Mouse (Mus musculus): ENCODE data around the gene Gtf2a1l.

The Gtf2a1l gene

DNA sequence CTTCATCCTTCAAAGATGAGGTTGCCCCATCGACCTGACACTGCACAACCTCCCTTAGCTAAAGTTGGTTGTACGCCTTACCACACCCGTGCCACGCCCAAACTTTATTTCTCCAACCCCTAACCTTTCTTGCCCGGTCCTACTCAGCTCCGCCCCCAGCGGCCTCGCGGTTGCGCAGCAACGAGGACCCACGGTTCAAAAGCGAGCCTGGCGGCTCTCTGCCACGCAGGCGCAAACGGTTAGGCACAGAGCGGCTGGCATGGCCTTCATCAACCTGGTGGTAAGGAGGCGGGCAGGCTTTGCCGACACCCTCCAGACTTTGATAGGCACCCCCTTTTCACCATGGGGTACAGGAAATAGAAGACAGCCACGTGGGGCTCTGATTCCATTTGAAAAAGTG is at the start of gene Gtf2a1l:
TSS of gene Gtf2a1l (plus strand) at position 209 of the 400 bp plus-strand sequence.
- peak; percentile 65 for DNase-seq

DNA sequence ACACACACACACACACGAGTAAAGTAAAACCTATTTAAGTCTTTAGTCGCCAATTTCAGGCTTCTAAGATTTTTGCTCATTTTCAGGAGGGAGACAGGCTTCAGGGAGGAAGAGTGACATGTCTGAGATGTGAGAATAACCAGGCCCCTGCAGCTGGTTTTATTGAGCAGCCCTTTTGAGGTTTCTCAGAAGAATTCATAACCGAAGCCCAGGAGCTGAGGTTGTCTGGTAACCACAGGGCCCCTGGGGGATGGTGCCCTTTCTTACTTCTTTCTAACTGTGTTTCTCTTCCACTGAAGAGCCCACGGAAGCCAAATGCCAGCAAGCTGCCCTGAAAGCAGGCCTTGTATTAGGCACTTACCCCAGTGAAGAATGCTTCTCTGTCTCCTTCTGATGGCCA is 47.5 kb upstream of the Gtf2a1l start:
- DNase-seq: no peak

DNA sequence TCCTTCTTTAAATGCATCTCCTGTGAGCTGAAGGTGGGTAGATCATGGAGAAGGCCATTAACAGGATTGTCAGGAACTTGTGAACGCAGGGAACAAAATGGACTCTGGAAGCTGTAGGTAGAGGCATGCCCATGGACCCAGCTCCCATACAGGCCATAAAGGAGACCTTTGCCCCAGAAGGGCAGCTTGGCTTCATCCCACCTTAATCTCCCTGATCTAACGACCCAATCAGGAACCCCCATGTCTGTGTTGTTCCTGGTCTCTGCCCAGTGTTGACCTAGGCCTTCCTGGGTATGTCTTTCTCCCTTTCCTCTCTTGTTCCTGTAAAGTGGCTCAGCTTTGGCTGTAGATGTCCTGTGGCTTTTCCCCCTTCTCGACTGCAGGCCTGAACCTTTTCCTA is 47.1 kb upstream of the Gtf2a1l start:
- no peak for DNase-seq

DNA sequence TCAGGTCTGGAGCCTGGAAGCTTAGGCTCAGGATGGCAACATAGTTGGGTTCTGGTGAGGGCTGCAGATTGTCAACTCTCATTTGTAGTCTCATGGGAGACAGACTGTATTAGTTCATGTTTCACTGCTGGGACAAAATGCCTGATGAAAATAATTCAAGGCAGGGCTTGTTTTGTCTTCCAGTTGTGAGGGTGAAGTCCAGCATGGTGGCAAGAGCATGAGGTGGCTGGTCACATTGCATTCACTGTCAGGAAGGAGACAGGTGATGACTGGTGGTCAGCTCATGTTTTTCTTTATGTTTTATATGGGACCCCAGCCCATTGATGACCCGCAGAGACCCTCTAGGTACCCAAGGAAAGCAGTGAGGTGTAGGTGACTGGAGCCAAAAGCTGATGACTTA is 45.7 kb upstream of the Gtf2a1l start:
- no peak for DNase-seq

DNA sequence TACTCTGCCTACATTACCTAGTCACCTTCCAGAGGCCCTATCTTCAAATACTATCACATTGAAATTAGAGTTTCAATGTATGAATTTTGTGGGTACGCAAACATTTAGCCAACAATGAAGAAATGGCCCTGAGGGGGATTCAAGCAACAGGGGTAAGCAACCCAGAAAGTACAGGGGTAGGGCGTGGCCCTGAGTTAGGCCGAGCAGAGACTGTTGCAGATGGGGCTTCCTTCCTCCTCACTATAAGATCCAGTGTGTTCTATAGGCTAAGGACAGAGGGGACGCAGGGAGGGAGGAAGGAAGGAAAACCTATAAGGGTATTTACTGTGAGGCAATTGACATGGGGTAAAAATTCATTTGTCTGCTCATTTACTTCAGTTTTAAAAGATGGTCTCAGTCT is 44.1 kb upstream of the Gtf2a1l start:
- no peak for DNase-seq

DNA sequence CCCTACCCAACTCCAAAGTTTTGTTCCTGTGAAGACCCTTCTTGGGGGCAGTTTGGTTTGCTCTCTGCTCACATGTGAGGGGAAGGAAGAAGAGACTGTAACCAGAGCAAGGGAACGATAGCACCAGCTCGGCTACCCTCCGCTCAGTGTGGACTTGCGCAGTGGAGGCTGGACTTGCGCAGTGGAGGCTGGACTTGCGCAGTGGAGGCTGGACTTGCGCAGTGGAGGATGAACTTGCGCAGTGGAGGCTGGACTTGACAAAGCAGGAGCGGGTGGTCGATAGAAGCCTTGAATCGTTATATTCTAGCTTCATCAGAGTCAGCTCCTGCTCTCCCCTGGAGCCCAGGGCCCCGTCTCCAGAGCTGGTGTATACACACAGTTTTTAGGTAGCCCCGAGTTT is 43.1 kb upstream of the Gtf2a1l start:
- DNase-seq: no peak

DNA sequence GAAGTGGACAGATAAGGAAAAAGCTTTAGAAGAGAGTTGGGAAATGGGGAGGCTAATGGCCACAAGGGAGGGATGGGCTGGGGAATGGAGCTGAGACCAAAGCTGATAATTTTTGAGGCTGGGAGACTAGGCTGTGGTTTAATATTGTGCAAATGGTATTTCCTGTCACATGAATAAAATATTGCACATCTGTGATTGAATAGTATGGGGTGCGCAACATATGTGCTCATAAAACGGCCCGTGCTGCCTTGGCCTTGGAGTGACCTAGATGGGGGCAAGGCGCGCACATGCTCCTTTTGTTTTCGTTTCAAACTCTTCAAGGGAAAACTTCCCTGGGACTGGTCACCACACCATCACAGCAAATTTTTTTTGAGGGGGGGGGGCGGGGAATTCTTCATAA is 42.5 kb upstream of the Gtf2a1l start:
- no peak for DNase-seq

DNA sequence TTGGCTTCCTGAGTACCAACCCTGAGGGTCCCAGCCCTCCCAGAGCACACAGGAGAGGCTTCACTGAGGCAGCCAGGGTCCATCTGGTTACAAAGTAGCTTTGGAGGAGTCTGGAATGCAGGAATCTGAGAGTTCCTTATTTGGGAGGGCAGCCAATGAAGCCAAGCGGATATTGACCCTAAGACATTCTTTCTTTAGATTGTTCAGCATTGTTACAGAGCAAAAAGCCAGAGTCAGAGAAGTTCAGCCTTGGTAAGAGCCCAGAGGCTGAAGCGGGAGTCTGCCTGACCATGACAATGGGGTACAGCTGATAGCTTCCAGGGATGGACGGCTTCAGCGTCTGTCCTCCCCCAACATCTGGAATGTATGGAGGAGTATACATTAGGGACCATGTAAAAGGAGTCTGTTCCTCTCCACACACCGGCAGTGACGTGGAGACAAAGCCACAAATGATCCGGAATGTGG is 42.1 kb upstream of the Gtf2a1l start:
- no peak for DNase-seq

DNA sequence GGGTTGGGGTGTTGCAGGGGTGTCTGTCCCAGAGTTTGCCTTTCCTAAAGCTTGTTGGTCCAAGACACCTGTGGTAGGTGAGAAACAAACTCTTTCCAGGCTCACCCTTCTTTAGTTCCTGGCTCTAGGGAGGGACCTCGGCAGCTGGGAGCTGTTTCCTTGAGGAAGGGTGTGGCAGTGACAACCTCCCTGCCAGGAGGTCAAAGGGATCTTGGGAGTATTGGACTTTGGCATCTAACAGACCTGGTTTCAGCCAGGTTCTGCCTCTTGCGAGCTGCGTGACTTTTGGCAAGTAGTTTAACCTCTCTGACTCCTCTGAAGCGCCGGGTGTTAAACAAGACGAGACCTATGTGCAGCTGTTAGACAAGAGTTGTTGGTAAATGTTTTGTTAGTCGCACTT is 41.3 kb upstream of the Gtf2a1l start:
- DNase-seq: no peak

DNA sequence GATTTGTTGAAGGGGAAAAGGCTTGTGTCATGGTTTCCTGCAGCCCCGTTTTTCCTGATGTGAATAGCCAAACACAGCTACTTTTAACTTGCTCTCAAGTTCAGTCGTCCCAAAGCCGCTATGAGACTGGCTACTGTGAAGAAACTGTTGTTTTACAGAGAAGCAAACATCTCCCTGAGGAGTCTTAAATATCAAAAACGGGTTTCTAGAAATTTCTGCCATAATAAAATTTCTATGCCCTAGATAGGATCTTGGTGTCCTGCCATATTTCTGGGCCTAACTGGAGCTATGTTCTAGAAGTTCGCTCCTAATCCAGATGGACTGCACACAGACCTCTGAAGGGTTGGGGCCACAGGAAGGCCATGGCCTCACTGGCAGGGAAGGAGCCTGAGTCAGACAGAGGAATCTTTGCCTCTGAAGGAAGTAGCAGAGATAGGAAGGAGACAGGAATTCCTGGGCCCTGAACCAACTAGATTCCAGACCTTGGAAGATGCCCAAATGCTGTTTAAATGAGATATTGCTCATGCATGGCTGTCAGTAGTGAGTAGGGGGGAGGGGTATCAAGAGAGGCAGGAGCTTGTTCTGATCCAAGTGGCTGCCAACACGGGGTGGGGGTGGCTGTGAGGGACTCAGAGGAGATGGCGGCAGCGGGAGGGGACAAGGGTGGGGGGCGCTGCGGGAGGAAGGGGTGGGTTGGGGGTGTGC is 39.6 kb upstream of the Gtf2a1l start:
- peak; percentile 13 for DNase-seq

DNA sequence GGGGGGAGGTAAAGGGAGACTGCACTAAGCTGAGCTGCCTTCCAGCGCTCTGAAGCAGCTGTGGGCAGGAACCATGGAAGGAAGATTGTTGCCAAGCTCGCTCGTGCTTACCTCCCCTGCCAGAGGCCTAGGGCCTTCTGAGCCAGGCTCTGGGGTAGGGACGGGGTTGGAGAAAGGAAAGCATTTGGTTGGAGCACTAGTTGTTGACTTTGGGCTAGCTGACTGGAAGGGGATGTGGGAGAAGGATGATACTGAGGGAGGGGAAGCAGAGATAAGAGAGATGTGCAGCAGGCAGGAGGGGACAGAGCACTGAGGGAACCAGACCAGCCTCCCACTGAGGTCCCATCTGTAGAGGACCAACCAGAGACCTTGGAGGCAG is 39.1 kb upstream of the Gtf2a1l start:
- DNase-seq: no peak

DNA sequence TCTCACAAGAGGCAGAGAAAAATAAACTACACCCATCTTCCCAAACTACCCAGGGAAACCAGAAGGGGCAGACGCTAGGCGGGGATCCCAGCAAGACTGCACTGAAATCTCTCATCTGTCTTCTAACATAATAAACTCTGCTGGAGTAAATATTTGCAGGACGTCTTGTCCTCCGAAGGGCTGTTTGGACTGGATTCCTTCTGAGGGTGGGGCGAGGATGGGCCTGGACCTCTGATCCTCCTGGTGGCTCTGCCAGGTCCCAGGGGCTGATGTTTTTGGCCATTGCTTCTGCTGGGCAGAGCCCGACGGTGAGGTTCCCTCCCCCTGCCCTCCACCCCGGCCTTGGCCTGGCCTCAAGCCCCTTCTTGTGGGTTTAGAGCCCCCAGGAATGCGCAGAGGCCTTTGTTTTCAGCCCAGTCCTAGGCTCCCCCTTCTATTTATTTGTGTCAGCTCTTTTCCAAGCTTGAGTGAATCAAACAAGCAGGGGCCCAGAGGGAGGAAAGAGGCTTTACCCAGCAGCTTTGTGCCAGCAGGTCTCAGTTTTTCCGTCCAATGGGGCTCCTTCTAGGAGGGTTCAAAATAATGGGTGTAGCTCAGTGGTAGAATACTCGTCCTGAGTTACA is 38.4 kb upstream of the Gtf2a1l start:
- no peak for DNase-seq

DNA sequence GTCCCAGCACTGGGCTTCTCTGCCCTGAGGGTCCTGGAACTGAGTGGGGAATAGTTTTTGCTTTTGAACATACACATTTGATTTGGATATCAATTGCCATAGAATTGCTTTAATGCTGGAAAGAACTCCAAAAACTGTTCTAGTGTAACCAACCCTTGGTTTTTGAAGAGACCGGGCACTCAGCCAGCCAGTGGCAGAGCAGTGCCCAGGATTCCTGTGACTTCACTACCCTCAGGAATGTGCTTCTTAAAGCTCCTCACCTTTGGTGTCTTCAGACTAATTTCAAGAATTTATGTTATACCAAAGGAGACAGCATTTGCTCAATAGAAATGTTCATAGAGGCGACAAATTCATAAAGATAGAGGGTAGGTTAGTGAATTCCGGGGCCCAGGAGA is 37.9 kb upstream of the Gtf2a1l start:
- DNase-seq: no peak

DNA sequence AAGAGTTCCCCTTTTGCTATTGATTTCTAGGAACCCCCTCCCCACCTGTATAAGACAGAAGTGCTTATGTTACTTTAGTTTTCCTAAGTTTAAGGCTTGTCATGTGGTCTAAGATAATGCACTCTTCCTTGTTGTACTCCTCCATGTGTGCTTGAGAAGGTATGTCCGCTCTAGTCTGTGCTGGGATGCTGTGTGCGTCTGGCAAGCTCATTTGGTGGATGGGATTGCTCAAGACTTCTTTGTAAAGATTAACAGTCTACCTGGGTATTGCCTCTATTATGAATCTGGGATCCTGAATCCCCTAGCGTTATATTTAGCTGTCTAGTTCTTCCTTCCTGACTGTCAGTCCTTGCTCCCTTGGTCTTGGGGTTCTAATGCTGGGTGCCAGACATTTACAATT is 35.8 kb upstream of the Gtf2a1l start:
- DNase-seq: no peak

DNA sequence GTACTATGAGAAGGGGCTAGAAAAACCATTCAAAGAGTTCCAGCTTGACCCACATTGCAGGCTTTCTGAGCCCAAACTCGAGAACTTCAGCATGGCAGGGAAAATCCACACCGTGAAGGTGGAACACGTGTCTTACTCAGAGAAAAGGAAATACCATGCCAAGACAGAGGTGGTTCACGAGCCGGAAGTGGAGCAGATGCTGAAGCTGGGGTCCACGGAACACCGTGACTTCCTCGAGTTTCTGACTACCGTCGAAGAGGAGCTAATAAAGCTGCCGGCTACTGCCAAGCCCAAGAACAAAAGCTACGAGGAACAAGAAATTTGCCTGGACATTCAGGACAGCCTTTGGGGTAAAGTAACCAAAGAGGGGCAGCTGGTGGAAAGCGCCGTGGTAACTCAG is 32.4 kb upstream of the Gtf2a1l start:
- no peak for DNase-seq

DNA sequence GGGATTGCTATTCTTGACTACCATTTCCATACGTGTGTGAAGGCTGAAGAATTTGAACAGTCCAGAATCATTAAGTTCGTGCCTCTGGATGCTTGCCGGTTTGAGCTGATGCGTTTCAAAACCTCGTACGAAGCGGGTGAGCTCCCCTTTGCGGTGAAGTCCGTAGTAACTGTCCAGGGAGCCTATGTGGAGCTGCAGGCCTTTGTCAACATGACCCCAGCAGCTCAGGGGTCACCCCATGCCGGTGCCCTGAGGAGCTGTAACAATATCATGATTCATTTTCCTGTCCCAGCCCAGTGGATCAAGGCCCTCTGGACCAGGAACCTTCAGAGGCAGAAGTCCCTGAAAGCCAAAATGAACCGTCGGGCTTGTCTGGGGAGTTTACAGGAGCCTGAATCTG is 31.9 kb upstream of the Gtf2a1l start:
- DNase-seq: no peak

DNA sequence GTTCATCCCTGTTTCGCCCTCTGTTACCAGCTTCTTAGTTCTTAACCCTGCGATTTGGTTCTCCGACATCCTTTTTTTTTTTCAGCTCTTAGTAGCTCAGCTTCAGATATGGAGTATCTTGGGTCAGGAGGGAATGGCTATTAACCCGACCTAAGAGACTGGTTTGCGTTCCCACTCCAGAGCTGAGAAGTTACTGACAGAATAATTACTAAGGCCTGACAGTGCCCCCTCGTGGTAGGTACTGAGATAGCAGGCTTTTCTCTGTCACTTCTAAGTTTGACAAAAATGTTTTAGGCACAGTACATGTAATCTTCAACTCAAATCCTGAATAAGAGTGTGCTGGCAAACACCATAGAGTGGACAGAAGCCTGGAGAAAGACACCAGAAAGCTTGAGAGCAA is 27.4 kb upstream of the Gtf2a1l start:
- DNase-seq: peak; percentile 44

DNA sequence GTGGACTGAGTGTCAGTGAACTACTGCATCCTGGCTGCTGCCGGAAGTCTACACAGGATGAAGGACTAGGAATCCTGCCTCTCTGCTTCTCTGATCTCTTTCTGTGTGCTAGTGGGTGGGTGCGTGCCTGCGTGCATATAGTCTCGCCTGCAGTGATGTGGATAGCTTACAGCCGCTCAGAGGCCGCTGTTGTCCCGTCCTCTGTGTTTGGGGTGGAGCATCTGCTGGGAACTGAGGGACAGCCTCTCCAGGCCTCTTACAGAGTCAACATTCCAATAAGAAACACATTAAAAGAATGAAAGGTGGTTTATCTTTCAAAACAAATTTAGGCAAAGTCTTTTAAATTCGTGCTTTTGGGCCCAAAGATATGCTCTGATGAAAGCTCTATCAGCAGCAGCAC is 26.6 kb upstream of the Gtf2a1l start:
- DNase-seq: no peak

DNA sequence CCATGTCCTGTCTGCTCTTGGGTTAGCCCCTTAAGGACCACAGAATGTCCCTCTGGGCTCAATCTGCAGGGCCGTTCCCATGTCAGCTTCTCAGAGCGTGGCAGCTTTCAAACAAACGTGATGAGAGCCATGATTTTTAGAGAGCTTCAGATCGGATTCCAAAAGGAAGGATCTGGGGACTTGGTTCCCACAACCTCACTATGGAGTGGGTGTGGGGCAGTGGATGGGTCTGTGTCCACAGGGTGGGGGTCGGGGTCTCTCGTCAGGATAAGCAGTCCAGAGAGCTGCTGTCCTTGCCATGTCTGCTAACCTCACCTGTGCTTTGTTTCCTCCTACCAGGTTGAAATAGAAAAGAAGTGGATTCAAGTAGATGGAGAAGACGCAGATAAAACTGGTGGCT is 23.6 kb upstream of the Gtf2a1l start:
- no peak for DNase-seq

DNA sequence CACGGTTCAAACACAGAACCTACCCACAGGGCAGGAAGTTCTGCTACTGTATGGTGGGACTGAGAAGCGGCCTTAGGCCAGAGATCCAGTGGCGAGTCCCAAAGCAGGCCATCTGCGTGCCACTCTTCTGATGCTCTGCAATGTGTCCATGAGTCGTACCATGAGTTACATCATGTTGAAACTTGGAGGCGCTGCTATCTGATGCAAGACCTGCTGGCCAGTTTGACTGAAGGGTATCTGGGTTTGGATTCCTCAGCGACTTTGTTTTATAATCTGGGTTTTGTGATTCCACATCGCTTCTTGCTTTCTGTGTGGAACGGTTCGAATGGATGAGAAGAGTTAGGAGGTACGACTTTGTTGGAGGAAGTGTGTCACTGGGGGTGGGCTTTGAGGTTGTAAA is 23.2 kb upstream of the Gtf2a1l start:
- DNase-seq: no peak

DNA sequence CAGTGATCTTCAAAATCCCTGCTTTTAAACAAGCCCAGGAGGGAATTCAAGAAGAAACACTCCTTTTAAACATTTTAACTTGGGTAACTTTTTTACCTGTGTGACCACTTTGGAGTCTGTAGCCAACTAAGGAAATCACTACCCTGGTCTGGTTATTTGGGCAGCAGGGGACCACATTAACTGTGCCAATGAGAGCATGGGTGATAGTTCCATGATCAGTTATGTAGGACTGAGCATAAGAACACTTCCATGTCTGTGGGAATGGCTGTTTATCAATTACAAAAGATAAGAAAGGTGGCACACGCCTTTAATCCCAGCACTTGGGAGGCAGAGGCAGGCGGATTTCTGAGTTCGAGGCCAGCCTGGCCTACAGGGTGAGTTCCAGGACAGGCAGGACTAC is 21.3 kb upstream of the Gtf2a1l start:
- no peak for DNase-seq

DNA sequence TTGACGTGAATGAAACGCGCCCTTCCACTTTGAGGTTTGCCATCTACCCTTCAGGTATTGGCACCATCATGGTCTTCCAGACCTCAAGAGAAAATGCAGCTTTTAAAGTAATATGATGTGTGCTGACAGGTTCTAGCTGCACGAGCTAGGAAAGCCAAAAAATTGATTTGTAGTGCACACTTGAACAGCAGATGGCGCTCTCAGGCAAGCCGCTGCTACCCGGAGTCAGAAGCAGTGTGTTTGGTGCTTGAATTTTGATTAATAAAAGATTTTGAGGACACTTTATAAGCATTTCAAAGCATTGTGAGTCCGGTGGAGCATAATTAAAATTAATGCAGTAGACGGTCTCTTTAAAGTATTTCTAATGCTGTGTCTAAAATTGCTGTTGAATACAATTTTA is 16.4 kb upstream of the Gtf2a1l start:
- DNase-seq: peak; percentile 73

DNA sequence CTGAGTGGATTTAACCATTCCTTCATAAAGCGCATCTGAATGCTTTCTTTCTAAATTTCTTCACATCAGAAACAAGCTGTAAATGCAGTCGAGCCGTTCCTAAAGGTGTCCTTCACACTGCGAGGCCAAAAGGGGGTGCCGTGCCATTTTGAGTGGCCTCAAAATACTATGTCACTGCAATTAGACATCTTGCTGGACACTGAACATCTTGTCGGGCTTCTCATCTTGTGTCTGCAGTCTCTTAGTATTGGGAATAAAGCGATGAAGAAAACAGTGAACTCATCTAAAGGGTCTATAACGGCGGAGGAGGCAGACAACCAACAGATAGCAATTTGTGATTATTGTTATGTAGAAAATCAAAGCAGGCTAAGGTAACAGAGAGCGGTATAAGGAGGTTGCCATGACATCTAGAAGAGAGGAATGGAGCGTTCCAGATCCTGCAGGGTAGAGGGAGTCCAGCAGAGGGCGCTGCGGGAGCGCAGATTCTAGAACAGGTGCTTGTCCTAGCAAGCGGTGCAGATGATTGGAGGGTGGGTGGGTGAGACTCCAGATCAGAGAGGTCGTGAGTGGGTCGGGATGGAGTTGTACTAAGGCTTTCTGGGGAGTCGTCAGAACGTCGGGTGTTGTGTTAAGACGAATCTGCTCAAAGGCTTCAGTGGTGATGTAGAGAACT is 15.6 kb upstream of the Gtf2a1l start:
- DNase-seq: peak; percentile 89

DNA sequence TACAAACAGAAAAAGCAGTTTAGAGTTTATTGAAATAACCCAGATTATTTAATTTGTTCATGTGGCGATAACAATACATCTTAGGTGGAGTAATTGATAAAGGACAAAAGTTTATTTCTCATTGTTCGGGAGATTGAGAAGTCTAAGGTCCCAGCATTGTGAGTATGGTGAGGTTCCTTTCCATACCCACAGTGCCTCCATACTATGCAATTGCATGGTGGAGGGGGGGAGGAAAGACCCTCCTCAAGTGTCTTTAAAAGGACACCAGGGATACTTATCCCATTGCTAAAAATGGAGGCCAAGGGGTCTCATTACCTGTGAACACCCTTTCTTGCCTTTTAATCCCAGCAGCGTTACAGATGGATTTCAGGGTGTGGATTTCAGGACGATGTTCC is 15.1 kb upstream of the Gtf2a1l start:
- DNase-seq: no peak

DNA sequence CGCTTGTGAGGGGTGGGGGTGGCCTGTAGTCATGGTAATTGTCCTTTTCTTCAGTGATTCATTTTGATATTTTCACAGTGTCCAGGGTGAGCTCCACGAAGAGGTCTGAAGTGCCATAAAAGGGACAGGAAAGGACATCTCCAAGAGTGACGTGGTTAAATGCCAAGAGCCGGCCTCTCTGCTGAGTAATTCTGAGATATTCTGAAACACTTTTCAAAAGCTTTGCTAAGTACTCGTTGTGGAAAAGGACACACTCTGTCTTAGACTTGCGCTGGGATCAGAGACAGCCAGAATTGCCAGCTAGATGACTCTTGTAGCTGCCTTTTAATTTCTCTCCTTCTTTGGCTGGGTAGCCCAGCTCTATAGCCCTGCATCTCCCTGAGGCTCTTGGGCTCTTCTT is 9.9 kb upstream of the Gtf2a1l start:
- no peak for DNase-seq

Measured in right cerebral cortex, adult 18-20 months (tissue).